Mouse (Mus musculus) liver, embryonic 12.5 days (tissue): ENCODE data around the gene Lrrc40. TPM values are rescaled to one million over a fixed set of nuclear protein-coding genes. Genes with fewer than 3 reads are reported as not detected.
"Not testable (repeated sequence)": the region's sequence is repeated elsewhere in the genome, so short reads cannot be mapped to it uniquely, and the experiment has no call there.

Source experiments
- ATAC-seq: fragments of 200-750 bp; cut with Nextera tagmentation; 2 replicates; pipeline ENCODE4 v1.8.0; 2017; ENCODE audit warnings: moderate number of reproducible peaks, mild to moderate bottlenecking, moderate library complexity
- H3K27ac ChIP-seq: fragments of 300-500 bp; sonication (generic); 2 replicates; pipeline ENCODE4 v1.5.1; 2016; ENCODE audit warnings: mild to moderate bottlenecking
- H3K27me3 ChIP-seq: fragments of 300-500 bp; sonication (generic); replicated peaks from 2 replicates; pipeline ENCODE4 v1.6.1; 2016; ENCODE audit warnings: mild to moderate bottlenecking, moderate library complexity
- H3K36me3 ChIP-seq: fragments of 300-500 bp; sonication (generic); 2 replicates; pipeline ENCODE4 v1.6.1; 2016; ENCODE audit warnings: mild to moderate bottlenecking, moderate library complexity
- H3K4me1 ChIP-seq: fragments of 300-500 bp; sonication (generic); 2 replicates; pipeline ENCODE4 v1.6.1; 2016
- H3K4me2 ChIP-seq: fragments of 300-500 bp; sonication (generic); 2 replicates; pipeline ENCODE4 v1.6.1; 2016; ENCODE audit warnings: mild to moderate bottlenecking, moderate library complexity
- H3K4me3 ChIP-seq: fragments of 300-500 bp; sonication (generic); 2 replicates; pipeline ENCODE4 v1.5.1; 2016; ENCODE audit warnings: mild to moderate bottlenecking, moderate library complexity
- H3K9ac ChIP-seq: fragments of 300-500 bp; sonication (generic); 2 replicates; pipeline ENCODE4 v1.6.1; 2016; ENCODE audit warnings: mild to moderate bottlenecking, moderate library complexity
- H3K9me3 ChIP-seq: fragments of 300-500 bp; sonication (generic); replicated peaks from 2 replicates; pipeline ENCODE4 v1.6.1; 2016; ENCODE audit warnings: mild to moderate bottlenecking, moderate library complexity
- WGBS: fragments of 180-500 bp; shearing (Covaris S2); methylation state at CpG from one replicate; pipeline ENCODE4 v1.1.7; 2016; ENCODE audit not compliant: insufficient replicate concordance; 5-methylcytosine and 5-hydroxymethylcytosine counted together
- polyA plus RNA-seq: library from polyadenylated mRNA; unstranded; fragments of >200 nt; fragmentation: Nextera tagmentation; extraction: Ambion mirVana; gene quantifications from 2 replicates; pipeline ENCODE4 v1.2.1, GENCODE M21; 2016

Gene Lrrc40
- polyA plus RNA-seq, 1 experiment from 2014 or later = 41.4 TPM

GRCm38 (mm10) chr3:158060621-158061291 is 24.3 kb downstream of the Lrrc40 start:
- Histone ChIP-seq H3K9ac (no peak overlapping the region), H3K36me3 (peaks cover 75% of the 10 kb centered on the region), H3K27ac (no peak overlapping the region), H3K4me3 (no peak overlapping the region), H3K27me3 (no peaks in the 10 kb centered on the region), H3K4me1 (no peaks in the 10 kb centered on the region), H3K4me2 (no peak overlapping the region), H3K9me3 (no peaks in the 10 kb centered on the region)
- no peak for ATAC-seq
- WGBS = 69% methylated on average over 2 of the region's 2 CpGs

DNA sequence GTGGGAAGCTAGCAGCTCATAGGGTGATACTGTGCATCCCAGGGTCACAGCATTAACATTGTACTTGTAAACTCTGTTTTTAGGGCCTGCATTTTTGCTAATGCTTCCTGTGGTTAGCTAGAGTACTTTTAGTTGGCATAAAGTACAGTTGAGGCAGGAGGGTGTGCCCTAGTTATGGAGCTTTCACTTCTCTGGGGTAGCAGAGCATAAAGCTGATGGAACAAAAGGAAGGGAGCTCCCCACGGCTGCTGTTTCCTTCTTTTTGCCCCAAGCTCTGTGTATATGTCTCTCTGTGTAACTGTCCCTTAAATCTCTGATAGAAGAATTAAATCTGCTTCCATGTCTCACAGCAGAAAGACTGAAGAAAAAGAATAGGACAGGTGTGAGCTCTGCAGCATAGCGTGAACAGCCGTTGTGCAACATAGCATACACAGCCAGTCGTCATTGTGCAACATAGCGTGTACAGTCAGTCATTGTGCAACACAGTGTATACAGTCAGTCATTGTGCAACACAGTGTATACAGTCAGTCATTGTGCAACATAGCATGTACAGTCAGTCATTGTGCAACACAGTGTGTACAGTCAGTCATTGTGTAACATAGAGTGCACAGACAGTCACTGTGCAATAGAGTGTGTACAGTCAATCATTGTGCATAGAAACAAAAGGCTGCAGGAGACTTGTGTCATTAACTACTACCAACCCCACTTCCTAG is 25.5 kb downstream of the Lrrc40 start:
- Histone ChIP-seq H3K9ac (no peak overlapping the region), H3K27me3 (no peaks in the 10 kb centered on the region), H3K4me3 (no peak overlapping the region), H3K9me3 (no peaks in the 10 kb centered on the region), H3K4me1 (no peaks in the 10 kb centered on the region), H3K36me3 (peaks cover 67% of the 10 kb centered on the region), H3K27ac (peak overlapping the region; percentile 40; the same call in 1 of the 2 replicates), H3K4me2 (no peak overlapping the region)
- WGBS = 75% methylated on average over 5 of the region's 5 CpGs
- ATAC-seq = peak; percentile 74

GRCm38 (mm10) chr3:158065256-158065655 is 28.8 kb downstream of the Lrrc40 start:
- no peak for ATAC-seq
- no peak overlapping the region for H3K4me2 ChIP-seq
- H3K36me3 ChIP-seq = peaks cover 43% of the 10 kb centered on the region
- H3K9ac ChIP-seq = no peak overlapping the region
- no peak overlapping the region for H3K4me3 ChIP-seq
- no peaks in the 10 kb centered on the region for H3K4me1 ChIP-seq
- 86% methylated on average over 2 of the region's 2 CpGs for WGBS
- H3K9me3 ChIP-seq = no peaks in the 10 kb centered on the region
- no peak overlapping the region for H3K27ac ChIP-seq
- H3K27me3 ChIP-seq = no peaks in the 10 kb centered on the region

GRCm38 (mm10) chr3:158067916-158068315 is 31.5 kb downstream of the Lrrc40 start:
- Histone ChIP-seq H3K4me3 (no peak overlapping the region), H3K4me1 (no peaks in the 10 kb centered on the region), H3K36me3 (peaks cover 30% of the 10 kb centered on the region), H3K27me3 (no peaks in the 10 kb centered on the region), H3K9ac (no peak overlapping the region), H3K27ac (no peak overlapping the region), H3K9me3 (no peaks in the 10 kb centered on the region), H3K4me2 (no peak overlapping the region)
- WGBS = 84% methylated on average over 7 of the region's 7 CpGs
- ATAC-seq = no peak

DNA sequence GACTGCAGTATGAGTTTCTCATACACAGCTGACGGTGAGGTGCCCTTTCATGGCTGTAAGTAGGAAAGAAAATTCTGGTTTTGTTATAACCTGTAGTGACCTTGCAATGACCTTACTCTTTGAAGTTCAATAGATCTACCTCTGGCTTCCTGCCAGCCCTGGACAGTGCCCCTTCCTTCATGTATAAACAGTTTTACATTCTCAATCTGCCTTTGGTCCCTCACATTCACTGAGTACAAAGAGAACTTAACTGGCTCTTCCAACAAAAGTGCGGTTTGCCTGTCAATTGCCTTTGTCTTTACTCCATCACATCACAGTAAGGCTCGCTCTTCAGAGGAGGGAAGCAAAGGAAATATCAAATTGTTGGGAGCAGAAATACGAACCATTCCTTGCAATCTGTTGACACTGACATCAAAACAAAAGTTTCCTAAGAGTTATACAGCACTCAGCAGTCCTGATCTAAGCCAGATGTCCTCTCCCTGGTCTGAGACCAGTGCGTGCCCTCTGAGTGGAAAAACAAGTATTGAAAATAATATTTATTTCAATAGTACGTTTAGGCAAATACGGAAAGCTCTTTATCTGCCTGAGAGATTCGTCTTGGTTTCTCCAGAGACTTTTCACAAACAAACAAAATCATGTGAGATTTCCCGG is 32.3 kb downstream of the Lrrc40 start:
- Histone ChIP-seq H3K9me3 (no peaks in the 10 kb centered on the region), H3K4me3 (no peak overlapping the region), H3K36me3 (peaks cover 23% of the 10 kb centered on the region), H3K4me1 (no peaks in the 10 kb centered on the region), H3K4me2 (no peak overlapping the region), H3K27me3 (no peaks in the 10 kb centered on the region), H3K9ac (no peak overlapping the region), H3K27ac (0 out of 2 replicates have a peak overlapping the region, but pooled peaks have one; percentile 2)
- 71% methylated on average over 9 of the region's 9 CpGs for WGBS
- ATAC-seq = peak; percentile 66; the same call in 1 of the 2 replicates

DNA sequence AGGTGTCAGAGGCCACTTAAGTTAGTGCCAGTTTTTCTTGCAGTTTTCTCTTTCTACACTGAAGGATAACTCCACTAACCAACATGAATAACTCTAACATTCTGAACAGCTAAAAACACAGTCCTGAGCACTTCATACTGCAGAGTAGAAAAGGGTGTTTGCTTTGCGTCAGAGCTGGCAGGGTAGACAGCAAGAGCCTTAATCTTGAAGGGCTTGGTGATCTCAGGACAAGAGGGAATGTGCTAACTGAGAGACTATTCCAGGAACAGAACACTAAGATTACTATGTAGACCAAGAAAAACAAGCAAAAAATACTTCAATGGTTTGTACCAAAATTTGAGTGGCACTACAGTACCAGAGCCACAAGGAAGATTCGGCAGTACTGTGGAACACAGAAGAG is 38.5 kb downstream of the Lrrc40 start:
- no peak overlapping the region for H3K4me3 ChIP-seq
- H3K27me3 ChIP-seq = no peaks in the 10 kb centered on the region
- no peak overlapping the region for H3K9ac ChIP-seq
- H3K9me3 ChIP-seq = no peaks in the 10 kb centered on the region
- no peak overlapping the region for H3K4me2 ChIP-seq
- H3K4me1 ChIP-seq = no peaks in the 10 kb centered on the region
- ATAC-seq = no peak
- 63% methylated on average over 2 of the region's 2 CpGs for WGBS
- no peaks in the 10 kb centered on the region for H3K36me3 ChIP-seq
- H3K27ac ChIP-seq = no peak overlapping the region

DNA sequence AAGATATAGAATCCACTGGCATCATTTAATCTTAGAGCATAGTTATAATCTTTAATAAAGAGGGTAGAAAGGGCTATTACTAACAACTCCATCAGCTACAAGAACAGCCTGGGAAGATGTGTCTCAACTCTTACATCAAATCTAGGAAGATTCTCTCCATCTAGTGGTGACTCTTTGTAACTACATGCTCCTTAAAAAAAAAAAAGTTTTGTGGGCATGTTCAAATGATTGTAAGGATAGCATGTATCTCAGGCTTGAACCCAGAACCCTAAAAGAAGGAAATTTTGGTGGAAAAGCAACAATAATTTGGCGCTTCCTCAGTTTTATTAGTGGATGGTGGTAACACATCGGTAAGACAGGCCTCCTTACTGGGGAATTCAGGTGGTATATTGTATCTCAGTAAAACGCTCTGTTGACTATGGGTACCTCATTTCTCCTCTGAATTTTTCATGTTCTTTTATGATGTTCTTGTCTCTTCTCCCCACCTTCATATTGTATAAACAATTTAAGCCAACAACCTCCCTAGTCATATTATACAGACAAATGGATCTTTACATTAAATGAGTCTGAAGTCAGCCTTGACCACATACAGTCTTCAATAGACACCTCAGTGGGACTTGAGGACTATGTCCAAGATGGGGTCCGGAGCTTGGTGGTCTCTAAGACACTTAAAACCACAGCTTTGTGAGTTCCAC is 40.4 kb downstream of the Lrrc40 start:
- H3K4me2 ChIP-seq = no peak overlapping the region
- no peaks in the 10 kb centered on the region for H3K27me3 ChIP-seq
- H3K4me3 ChIP-seq = no peak overlapping the region
- 29% methylated on average over 4 of the region's 4 CpGs for WGBS
- H3K4me1 ChIP-seq = no peaks in the 10 kb centered on the region
- no peak overlapping the region for H3K9ac ChIP-seq
- H3K9me3 ChIP-seq = no peaks in the 10 kb centered on the region
- no peaks in the 10 kb centered on the region for H3K36me3 ChIP-seq
- ATAC-seq = no peak
- no peak overlapping the region for H3K27ac ChIP-seq

GRCm38 (mm10) chr3:158077380-158077772 is 40.9 kb downstream of the Lrrc40 start:
- H3K27me3 ChIP-seq = no peaks in the 10 kb centered on the region
- ATAC-seq = no peak
- H3K9me3 ChIP-seq = no peaks in the 10 kb centered on the region
- H3K4me1 ChIP-seq = no peaks in the 10 kb centered on the region
- WGBS = 20% methylated on average over 1 of the region's 1 CpGs
- no peak overlapping the region for H3K9ac ChIP-seq
- H3K4me2 ChIP-seq = no peak overlapping the region
- no peaks in the 10 kb centered on the region for H3K36me3 ChIP-seq
- H3K4me3 ChIP-seq = no peak overlapping the region
- H3K27ac ChIP-seq = no peak overlapping the region

- no peaks in the 10 kb centered on the region for H3K27me3 ChIP-seq
- no peak overlapping the region for H3K9ac ChIP-seq
- H3K4me1 ChIP-seq = no peaks in the 10 kb centered on the region
- H3K36me3 ChIP-seq = no peaks in the 10 kb centered on the region
- H3K4me2 ChIP-seq = no peak overlapping the region
- H3K9me3 ChIP-seq = no peaks in the 10 kb centered on the region
- WGBS = 68% methylated on average over 5 of the region's 5 CpGs
- no peak for ATAC-seq
- H3K27ac ChIP-seq = no peak overlapping the region
- H3K4me3 ChIP-seq = no peak overlapping the region
These were observed 41.4 kb downstream of the Lrrc40 start for GRCm38 (mm10) chr3:158077828-158078227.

GRCm38 (mm10) chr3:158091601-158092000 is 55.1 kb downstream of the Lrrc40 start:
- 58% methylated on average over 3 of the region's 3 CpGs for WGBS
- Histone ChIP-seq H3K36me3 (no peaks in the 10 kb centered on the region), H3K27me3 (no peaks in the 10 kb centered on the region), H3K4me1 (no peaks in the 10 kb centered on the region), H3K4me2 (no peak overlapping the region), H3K4me3 (no peak overlapping the region), H3K9me3 (no peaks in the 10 kb centered on the region), H3K9ac (no peak overlapping the region), H3K27ac (no peak overlapping the region)
- ATAC-seq = no peak

GRCm38 (mm10) chr3:158093919-158094318 is 57.5 kb downstream of the Lrrc40 start:
- WGBS = 60% methylated on average over 4 of the region's 4 CpGs

DNA sequence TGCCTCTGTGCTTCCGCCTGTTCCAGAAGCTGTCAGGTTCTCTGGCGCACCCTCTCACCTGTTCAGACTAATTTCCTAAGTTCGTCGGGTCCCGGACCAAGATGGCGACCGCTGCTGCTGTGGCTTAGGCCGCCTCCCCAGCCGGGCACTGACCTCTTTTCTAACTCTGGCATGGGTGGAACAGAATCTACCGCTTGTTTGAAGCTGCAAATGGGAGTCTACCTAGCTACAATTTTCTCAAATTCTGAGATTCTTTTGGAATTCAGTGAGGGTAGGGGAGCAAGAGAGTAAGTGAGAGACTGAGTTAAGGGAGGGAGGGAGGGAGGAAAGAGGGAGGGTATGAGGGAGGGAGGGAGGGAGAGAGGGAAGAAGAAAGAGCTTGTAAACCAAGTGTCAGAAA is 65.6 kb downstream of the Lrrc40 start:
- H3K4me2 ChIP-seq, H3K9ac ChIP-seq, H3K36me3 ChIP-seq, ATAC-seq, H3K27me3 ChIP-seq, H3K4me3 ChIP-seq, H3K9me3 ChIP-seq, H3K4me1 ChIP-seq, H3K27ac ChIP-seq: not testable (repeated sequence)
- 66% methylated on average over 9 of the region's 10 CpGs for WGBS

More at GRCm38 (mm10) chr3:158093919-158094318, 57.5 kb downstream of the Lrrc40 start:
- Histone ChIP-seq H3K36me3 (no peaks in the 10 kb centered on the region), H3K4me3 (no peak overlapping the region), H3K27ac (no peak overlapping the region), H3K9me3 (no peaks in the 10 kb centered on the region), H3K27me3 (no peaks in the 10 kb centered on the region), H3K4me1 (no peaks in the 10 kb centered on the region), H3K9ac (no peak overlapping the region), H3K4me2 (no peak overlapping the region)
- ATAC-seq = no peak
